Mouse (Mus musculus) frontal cortex, postnatal 10 days (tissue): Measurements from ENCODE around the gene Cop1.

ENCODE experiments used
- DNase-seq, 2 experiments: peaks; one replicate each; pipeline ENCODE4 v3.0.0; 2022; ENCODE audit warnings: low spot score in 2 of 2, mixed read lengths in 1 of 2

Cop1 gene

GRCm38 (mm10) chr1:159290219-159290618, 58.1 kb downstream of the Cop1 start:
- DNase-seq: no peak

DNA sequence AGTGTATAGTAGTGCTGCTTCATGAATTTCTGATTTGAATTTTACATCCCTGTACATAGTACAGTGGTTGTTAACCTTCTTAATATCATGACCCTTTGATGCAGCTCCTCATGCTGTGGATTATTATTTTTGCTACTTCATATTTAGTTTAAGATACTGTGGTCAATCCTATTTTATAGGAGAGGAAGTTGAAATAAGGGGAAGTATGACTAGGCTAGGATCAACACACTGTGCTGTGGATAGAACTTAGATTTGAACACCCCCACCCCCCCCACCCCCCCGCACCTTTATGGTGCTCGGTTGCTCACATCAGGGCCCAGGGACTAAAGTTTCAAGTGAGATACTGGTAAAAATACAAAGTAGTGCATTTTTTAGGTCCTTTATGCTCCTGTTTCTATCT, 58.7 kb downstream of the Cop1 start:
- DNase-seq: no peak

GRCm38 (mm10) chr1:159301418-159302082, 69.4 kb downstream of the Cop1 start:
- no peak for DNase-seq

- DNase-seq: no peak
These were observed 81.5 kb downstream of the Cop1 start for GRCm38 (mm10) chr1:159313625-159314024.

DNA sequence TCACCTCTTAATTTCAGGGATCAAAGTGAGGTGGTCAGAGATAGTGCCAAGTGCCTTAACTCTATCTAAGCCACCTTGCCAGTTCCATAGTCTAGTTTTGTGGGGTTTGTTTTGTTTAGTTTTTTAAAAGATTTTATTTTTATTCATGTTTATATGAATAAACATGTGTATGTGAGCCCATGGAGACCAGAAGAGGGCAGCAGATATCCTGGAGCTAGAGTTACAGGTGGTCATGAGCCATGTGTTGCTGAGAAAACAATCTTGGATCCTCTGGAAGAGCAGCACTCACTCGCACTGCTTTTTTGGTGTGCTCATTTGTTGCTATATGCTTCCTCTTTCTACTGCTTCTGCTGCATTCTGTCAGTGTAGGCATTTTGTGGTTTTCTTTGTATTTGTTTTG, 90.5 kb downstream of the Cop1 start:
- DNase-seq: no peak

DNA sequence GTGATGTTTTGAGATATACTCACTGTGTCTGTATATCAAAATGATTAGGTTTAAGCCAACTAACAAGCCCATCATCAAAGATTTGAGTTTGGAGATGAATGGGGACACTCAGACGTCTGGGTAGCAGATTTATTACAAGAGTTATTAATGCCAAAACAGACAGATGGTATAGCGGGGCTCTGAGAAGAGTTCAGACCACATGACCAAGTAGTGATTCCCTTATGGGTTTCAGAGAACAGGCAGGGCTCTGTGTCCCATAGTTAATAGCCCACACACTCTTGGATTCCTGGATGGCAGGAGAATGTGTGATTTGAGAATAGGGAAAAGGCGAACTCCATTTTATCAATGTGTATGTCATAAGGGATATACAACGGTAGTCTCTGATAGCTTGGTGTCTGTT, 98.9 kb downstream of the Cop1 start:
- DNase-seq: no peak

DNA sequence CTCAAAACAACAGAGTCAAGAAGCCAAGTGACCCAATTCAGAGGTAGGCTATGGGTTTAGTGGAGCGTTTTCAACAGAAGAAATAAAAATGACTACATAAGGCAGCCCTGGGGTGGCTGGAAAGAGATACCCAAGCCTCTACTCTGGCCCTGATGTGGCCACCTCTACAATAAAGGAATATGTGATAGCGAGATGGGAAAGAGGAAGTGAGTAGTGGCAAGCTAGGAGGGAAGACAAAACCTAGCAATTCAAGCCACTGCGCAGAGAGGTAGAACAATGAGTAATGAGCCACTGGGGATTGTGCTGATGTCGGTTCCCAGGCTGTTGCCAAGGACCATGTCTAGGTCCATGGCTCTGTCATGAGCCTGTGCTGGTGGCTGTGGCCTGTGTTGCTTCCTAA, 102.0 kb downstream of the Cop1 start:
- DNase-seq: no peak

DNA sequence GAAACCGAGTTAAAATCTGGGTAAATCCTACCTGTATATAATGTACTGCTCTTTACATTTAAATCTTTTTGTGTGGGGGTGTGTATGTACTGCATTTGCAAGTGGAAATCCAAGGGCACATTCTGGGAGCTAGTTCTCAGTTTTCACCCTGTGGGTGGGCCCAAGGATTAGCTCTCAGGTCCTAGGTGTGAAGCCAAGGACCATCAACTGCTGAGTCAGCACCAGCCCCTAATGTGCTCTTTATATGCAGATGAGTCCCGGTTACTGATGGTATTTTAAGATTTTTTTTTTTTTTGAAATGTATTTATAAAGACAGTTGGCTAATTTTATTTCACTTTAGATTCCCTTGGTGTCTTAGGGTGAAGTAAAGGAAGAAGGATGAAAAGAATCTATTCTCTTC, 110.2 kb downstream of the Cop1 start:
- no peak for DNase-seq

DNA sequence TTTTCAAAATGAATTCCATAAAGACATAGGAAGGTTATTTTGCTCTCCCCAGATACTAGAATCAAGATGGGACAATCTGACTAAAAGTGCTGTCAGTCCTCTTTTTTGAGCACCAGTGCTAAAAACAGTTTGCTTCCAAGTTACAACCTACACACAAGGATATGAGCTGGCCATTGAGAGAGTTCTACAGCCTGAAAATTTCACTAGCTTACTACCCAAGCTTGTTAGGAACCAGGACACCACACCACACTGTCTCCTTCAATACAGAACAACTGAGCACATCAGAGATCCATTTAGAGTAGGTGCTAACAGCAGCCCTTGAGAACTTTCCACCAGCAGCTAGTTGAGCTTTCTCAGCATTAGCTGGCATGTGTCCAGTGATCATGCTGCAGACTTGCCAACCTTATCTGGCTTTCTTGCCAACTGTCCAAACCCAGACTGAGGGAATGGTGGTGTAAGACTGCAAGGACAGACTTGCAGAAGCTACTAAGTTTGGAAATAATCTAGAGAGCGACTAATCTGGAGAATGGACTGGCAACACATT, 123.0 kb downstream of the Cop1 start:
- no peak for DNase-seq

DNA sequence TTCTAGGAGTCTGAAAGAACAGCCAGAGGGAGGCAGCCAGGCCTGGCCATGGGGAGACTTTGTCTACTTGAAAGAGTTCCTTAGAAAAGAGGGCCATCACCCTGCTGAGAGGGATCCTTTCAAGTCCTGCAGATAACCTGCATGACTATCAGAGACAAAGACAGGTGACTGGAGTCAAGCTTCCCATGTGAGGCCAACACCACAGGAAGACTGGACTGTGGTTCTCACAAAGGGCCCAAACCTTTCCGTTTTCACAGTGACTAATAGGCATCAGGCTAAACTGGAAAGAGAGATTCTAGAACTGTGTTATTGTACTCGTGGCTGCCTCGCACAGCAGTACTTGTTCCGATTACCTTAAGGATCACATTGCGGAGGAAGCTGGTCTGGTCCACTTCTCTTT, 126.6 kb downstream of the Cop1 start:
- no peak for DNase-seq

DNA sequence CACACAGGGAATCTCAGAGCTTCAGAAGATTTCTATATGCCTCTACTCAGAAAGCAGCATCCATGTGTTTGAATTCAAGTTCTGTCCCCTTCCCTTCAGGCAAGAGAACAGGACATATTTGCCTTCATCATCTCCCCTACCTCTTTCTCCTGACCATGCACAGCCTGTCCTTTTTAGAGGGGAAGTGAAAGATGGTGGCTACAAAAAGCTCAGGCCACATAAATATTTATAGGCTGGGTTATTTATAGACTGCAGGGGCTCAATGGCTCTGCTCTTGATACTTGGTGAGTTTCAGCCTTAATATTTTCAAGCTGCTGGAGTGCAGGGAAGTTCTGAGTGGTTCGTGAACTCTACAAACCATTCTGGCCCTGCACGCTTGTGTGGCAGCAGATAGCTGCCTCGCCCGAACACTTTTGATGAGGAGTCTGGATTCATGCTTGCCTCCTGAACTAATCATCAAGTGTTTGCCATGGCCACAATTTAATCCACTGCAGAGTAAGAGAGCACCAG, 139.8 kb downstream of the Cop1 start:
- no peak for DNase-seq

DNA sequence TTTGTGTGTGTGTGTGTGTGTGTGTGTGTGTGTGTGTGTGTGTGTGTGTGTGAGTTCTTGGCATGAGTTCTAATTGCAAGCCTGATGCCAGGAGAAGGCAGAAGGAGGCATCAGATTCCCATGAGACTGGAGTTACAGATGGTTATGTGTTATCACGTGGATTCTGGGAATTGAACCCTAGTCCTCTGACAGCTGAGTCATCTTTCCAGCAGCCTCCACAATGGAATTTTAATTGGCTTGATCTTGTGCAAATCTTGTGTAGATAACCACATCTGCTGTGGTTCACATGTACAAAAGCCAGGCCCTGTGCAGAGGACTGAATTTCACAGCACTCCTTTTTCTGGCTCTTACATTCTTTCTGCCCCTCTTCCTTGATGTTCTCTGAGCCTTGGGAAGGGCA, 150.1 kb downstream of the Cop1 start:
- no peak for DNase-seq

DNA sequence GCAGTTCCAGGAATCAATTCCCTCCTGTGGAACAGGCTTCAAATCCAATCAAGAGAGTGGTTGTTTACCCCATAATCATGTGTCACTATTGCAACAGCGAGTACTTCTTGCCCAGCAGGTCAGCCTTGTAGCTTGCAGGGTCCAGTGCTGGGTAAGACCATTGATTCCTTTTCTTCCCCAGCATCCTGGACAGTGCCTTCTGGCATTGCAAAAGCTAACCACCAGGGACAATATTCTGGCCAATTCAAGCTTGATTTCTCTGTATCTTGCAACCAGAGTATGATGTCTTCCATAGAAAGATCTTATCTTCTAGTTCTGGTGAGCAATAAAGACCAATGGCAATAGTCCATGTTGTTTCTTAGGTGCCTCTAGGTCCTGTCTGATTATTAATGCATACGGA, 150.8 kb downstream of the Cop1 start:
- no peak for DNase-seq

GRCm38 (mm10) chr1:159386458-159386857, 154.3 kb downstream of the Cop1 start:
- DNase-seq: no peak

DNA sequence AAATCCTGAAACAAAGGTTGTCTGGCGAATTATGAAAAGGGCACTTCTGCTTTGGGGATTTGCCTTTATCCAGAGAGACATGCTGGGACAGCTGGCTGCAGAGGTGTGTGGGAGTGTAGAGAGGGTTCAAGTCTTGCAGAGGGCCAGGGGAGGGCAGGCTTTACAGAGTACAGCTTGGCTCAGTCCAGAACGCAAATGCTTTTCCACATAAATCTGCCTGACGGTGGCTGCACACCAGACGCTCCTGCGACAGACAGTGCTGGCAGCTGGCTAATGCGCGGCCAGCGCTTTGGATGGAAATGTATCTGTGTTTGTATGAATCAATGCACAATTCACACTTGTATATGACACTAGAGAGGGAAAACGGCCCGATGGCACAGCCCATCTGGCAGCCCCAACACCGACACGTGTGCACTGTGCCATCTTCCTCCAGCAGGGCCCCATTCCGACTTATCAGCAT, 156.5 kb downstream of the Cop1 start:
- no peak for DNase-seq

- DNase-seq: peak; percentile 39 to 73
These were observed 157.9 kb downstream of the Cop1 start for GRCm38 (mm10) chr1:159390049-159390448.

DNA sequence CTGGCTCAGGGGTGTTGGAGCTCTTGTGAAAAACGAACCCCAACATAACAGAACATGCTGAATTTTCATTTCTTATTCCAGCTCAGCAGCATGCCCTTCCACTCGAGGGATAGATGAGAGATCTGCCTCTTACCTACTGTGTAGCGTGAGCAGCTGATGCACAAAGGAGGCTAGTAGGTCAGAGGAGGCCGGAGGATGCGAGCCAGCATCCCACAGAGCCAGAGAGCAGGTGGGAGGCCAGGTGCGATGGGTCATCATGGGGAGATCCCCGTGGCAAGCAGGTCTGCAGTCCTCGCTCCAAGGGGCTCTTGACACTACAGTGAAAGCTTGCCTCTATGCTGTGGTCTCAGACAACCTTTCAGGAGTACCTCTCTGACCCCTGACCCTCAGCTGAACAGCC, 160.5 kb downstream of the Cop1 start:
- no peak for DNase-seq

DNA sequence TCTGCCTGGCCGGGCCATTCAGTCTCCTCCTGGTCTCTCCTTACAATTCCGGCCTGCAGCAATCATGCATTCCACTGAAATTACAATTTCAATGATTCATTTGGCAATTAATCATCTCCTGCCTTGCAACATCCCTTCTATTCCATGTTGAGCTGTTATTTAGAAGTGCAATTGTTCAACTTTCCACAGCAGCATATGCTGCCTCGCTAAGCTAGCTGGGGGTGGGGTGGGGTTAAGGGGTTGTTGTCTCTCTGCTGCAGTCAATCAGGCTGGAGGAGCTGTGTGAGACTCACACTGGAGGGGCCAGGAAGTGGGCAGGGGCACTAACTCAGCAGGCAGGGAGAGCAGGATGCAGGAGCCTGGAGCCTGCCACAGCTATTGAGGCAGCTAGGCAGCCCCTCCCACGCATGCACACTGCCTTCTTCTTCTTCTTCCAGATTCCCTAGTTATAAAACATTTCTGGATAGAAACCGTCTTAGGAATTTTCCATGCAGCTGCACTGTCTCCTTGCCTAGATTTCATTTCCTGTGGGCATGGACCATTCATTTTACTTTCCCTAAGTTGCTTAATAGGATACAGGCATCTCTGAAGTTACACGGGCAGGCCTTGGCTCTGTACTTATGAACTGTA, 161.1 kb downstream of the Cop1 start:
- peak; percentile 46 to 48 for DNase-seq

GRCm38 (mm10) chr1:159393931-159394330, 161.8 kb downstream of the Cop1 start:
- no peak for DNase-seq

- peak in 1 of 2 experiments; percentile 65 for DNase-seq
These were observed 164.4 kb downstream of the Cop1 start for GRCm38 (mm10) chr1:159396515-159396914.
